Mouse (Mus musculus) left cerebral cortex, adult 11 months (tissue): ENCODE results near the gene Vmn1r117.
"Not testable (repeated sequence)": the region's sequence is repeated elsewhere in the genome, so short reads cannot be mapped to it uniquely, and the experiment has no call there.

Experiments used
- DNase-seq: peaks from one replicate; pipeline ENCODE4 v3.0.0; 2022; ENCODE audit warnings: low spot score

The Vmn1r117 gene

GRCm38 (mm10) chr7:20884021-20884420 is at the start of gene Vmn1r117:
Gene Vmn1r117 (minus strand): TSS chr7:20884121.
- DNase-seq, result not testable (repeated sequence)

GRCm38 (mm10) chr7:20912247-20912646 is 28.3 kb upstream of the Vmn1r117 start, which contains the start of gene Vmn1r118:
Gene Vmn1r118 (minus strand): TSS chr7:20912347.
- not testable (repeated sequence) for DNase-seq

- not testable (repeated sequence) for DNase-seq
Measured at GRCm38 (mm10) chr7:20871956-20872355, 12.0 kb downstream of the Vmn1r117 start, which contains the start of gene Vmn1r116. Gene Vmn1r116 (plus strand): TSS chr7:20872256.

GRCm38 (mm10) chr7:20844885-20845284 is 39.0 kb downstream of the Vmn1r117 start, which contains the start of gene Vmn1r115:
Gene Vmn1r115 (minus strand): TSS chr7:20844985.
- not testable (repeated sequence) for DNase-seq
